23 mouse cellular contexts compared by ENCODE assay signal in genomic region chr3:144950829-144951228, GRCm38 (mm10). TPM values are rescaled to one million over a fixed set of nuclear protein-coding genes. Genes with fewer than 3 reads are reported as not detected.
"Had no signal": no experiment of that assay in that cellular context is flagged by ENCODE, and none has a peak within 500 bp of the region (broad histone marks: within the 10 kb centered on the region; RNA-seq: fewer than 3 reads in every experiment).

No protein-coding gene starts in this region.

- DNase-seq: kidney, adult 18-20 months; kidney, adult 9 months; kidney, postnatal 14 days; kidney, postnatal 4 days; liver, embryonic 13.5 days; lung, adult 2 months; lung, postnatal 14 days; lung, postnatal 4 days; midbrain, embryonic 14.5 days; thymus, adult 2 months; thymus, postnatal 14 days had no signal

- H3K27me3 ChIP-seq: liver, embryonic 13.5 days; neural tube, embryonic 12.5 days; neural tube, embryonic 15.5 days had no signal

- H3K9ac ChIP-seq: liver, embryonic 13.5 days; neural tube, embryonic 12.5 days; neural tube, embryonic 15.5 days had no signal

- H3K4me1 ChIP-seq: liver, embryonic 13.5 days; neural tube, embryonic 12.5 days; neural tube, embryonic 15.5 days had no signal

- H3K36me3 ChIP-seq: liver, embryonic 13.5 days; neural tube, embryonic 12.5 days; neural tube, embryonic 15.5 days had no signal

- H3K9me3 ChIP-seq: liver, embryonic 13.5 days; neural tube, embryonic 12.5 days; neural tube, embryonic 15.5 days had no signal

- H3K27ac ChIP-seq: liver, embryonic 13.5 days; neural tube, embryonic 12.5 days; neural tube, embryonic 15.5 days had no signal

- H3K4me2 ChIP-seq: liver, embryonic 13.5 days; midbrain, embryonic 11.5 days; neural tube, embryonic 12.5 days; neural tube, embryonic 15.5 days had no signal

- H3K4me3 ChIP-seq: liver, embryonic 13.5 days; neural tube, embryonic 12.5 days; neural tube, embryonic 15.5 days had no signal

RNA-seq across cellular contexts. Expression of gene Clca4b, which starts 18.5 kb away (rescaled TPM):
- polyA plus RNA-seq: kidney, embryonic 16.5 days; limb, embryonic 11.5 days; limb, embryonic 14.5 days; liver, adult 2 months; liver, embryonic 13.5 days; lung, adult 2 months; lung, embryonic 16.5 days; midbrain, embryonic 11.5 days; midbrain, embryonic 14.5 days; midbrain, postnatal 0 days; neural tube, embryonic 12.5 days; neural tube, embryonic 15.5 days; spleen, adult 2 months had no signal

RNA-seq across cellular contexts. Expression of gene Clca4a, which starts 24.0 kb away (rescaled TPM):
- polyA plus RNA-seq: kidney, embryonic 16.5 days; limb, embryonic 11.5 days; limb, embryonic 14.5 days; liver, adult 2 months; liver, embryonic 13.5 days; liver, embryonic 16.5 days; lung, adult 2 months; lung, embryonic 16.5 days; midbrain, embryonic 11.5 days; midbrain, embryonic 14.5 days; neural tube, embryonic 12.5 days; neural tube, embryonic 15.5 days; spleen, adult 2 months; stomach, embryonic 16.5 days had no signal
